Mouse (Mus musculus) ES-Bruce4 (cell line): Measurements from ENCODE around the gene Manba. TPM values are rescaled to one million over a fixed set of nuclear protein-coding genes. Genes with fewer than 3 reads are reported as not detected.

Experiments
- H3K27ac ChIP-seq: 2 replicates; pipeline ENCODE4 v1.5.1; 2012; ENCODE audit warnings: low read length, inconsistent platforms; ENCODE audit not compliant: insufficient read depth
- H3K27me3 ChIP-seq: 2 replicates; pipeline ENCODE4 v1.6.1; 2012; ENCODE audit warnings: mild to moderate bottlenecking, low read length, inconsistent platforms; ENCODE audit not compliant: control insufficient read depth, poor library complexity, insufficient read depth, severe bottlenecking
- H3K36me3 ChIP-seq: 2 replicates; pipeline ENCODE4 v1.6.1; 2012; ENCODE audit warnings: inconsistent platforms, mild to moderate bottlenecking, low read length, moderate library complexity; ENCODE audit not compliant: control insufficient read depth, poor library complexity, insufficient read depth, severe bottlenecking
- H3K4me1 ChIP-seq: one replicate; pipeline ENCODE4 v1.8.1; 2011; ENCODE audit warnings: low read length; ENCODE audit not compliant: control insufficient read depth, insufficient read depth
- H3K4me3 ChIP-seq: 2 replicates; pipeline ENCODE4 v1.5.1; 2011; ENCODE audit warnings: low read depth, mild to moderate bottlenecking, low read length
- H3K9ac ChIP-seq: 2 replicates; pipeline ENCODE4 v1.6.1; 2012; ENCODE audit warnings: low read depth, mild to moderate bottlenecking, inconsistent platforms; ENCODE audit not compliant: poor library complexity, severe bottlenecking
- H3K9me3 ChIP-seq: replicated peaks from 2 replicates; pipeline ENCODE4 v1.6.1; 2012; ENCODE audit warnings: mild to moderate bottlenecking, low read length, inconsistent platforms; ENCODE audit not compliant: control insufficient read depth, poor library complexity, insufficient read depth, severe bottlenecking
- CTCF ChIP-seq: IDR thresholded peaks from one replicate; pipeline ENCODE4 v1.8.1; 2011; ENCODE audit warnings: low read depth, low read length
- EP300 ChIP-seq: IDR thresholded peaks from 2 replicates; pipeline ENCODE4 v1.6.1; 2011; ENCODE audit warnings: low read depth, low read length; ENCODE audit not compliant: insufficient read depth
- POLR2A ChIP-seq: IDR thresholded peaks from one replicate; pipeline ENCODE4 v1.8.1; 2011; ENCODE audit warnings: low read length; ENCODE audit not compliant: insufficient read depth
- polyA plus RNA-seq: library from polyadenylated mRNA; stranded (reverse); fragments of >200 nt; gene quantifications from 2 replicates; pipeline ENCODE4 v1.2.4, GENCODE M21; 2011; ENCODE audit warnings: low read depth; ENCODE audit not compliant: missing spikeins, insufficient read depth, insufficient read length

The Manba gene
- polyA plus RNA-seq, 1 experiment, result 122 TPM

- H3K9ac ChIP-seq, result no peak overlapping the region
- no peak overlapping the region for H3K27ac ChIP-seq
- peaks cover 6% of the 10 kb centered on the region; the same call in 1 of the 2 replicates for H3K36me3 ChIP-seq
- H3K4me3 ChIP-seq, result no peak overlapping the region
- H3K9me3 ChIP-seq, result no peaks in the 10 kb centered on the region
- TF ChIP-seq POLR2A (no peak), EP300 (no peak), CTCF (no peak)
- peaks cover 2% of the 10 kb centered on the region for H3K4me1 ChIP-seq
- H3K27me3 ChIP-seq, result no peaks in the 10 kb centered on the region
These were observed 105.1 kb downstream of the Manba start for GRCm38 (mm10) chr3:135590471-135590870.

- H3K9ac ChIP-seq, result no peak overlapping the region
- TF ChIP-seq CTCF, result no peak
- no peak for TF ChIP-seq POLR2A
- no peak for TF ChIP-seq EP300
- H3K36me3 ChIP-seq, result peaks cover 6% of the 10 kb centered on the region; the same call in 1 of the 2 replicates
- no peaks in the 10 kb centered on the region for H3K4me1 ChIP-seq
- no peak overlapping the region for H3K4me3 ChIP-seq
- H3K27me3 ChIP-seq, result no peaks in the 10 kb centered on the region
- no peaks in the 10 kb centered on the region for H3K9me3 ChIP-seq
- H3K27ac ChIP-seq, result no peak overlapping the region
These were observed 106.0 kb downstream of the Manba start for GRCm38 (mm10) chr3:135591376-135591775.

- Histone ChIP-seq H3K9ac (no peak overlapping the region), H3K4me3 (no peak overlapping the region), H3K4me1 (no peaks in the 10 kb centered on the region), H3K9me3 (no peaks in the 10 kb centered on the region), H3K27me3 (no peaks in the 10 kb centered on the region), H3K27ac (no peak overlapping the region), H3K36me3 (peaks cover 4% of the 10 kb centered on the region; the same call in 1 of the 2 replicates)
- TF ChIP-seq EP300 (no peak), CTCF (no peak), POLR2A (no peak)
These were observed 106.6 kb downstream of the Manba start for GRCm38 (mm10) chr3:135592011-135592410.

GRCm38 (mm10) chr3:135594238-135594917, 109.0 kb downstream of the Manba start:
- Histone ChIP-seq H3K4me3 (peak overlapping the region; percentile 40), H3K9ac (peak overlapping the region; percentile 10; the same call in 1 of the 2 replicates), H3K36me3 (peaks cover 4% of the 10 kb centered on the region; the same call in 1 of the 2 replicates), H3K4me1 (no peaks in the 10 kb centered on the region), H3K9me3 (no peaks in the 10 kb centered on the region), H3K27me3 (no peaks in the 10 kb centered on the region), H3K27ac (no peak overlapping the region)
- TF ChIP-seq EP300 (no peak), CTCF (no peak), POLR2A (no peak)

- Histone ChIP-seq H3K9ac (no peak overlapping the region), H3K9me3 (no peaks in the 10 kb centered on the region), H3K27me3 (no peaks in the 10 kb centered on the region), H3K4me3 (no peak overlapping the region), H3K4me1 (no peaks in the 10 kb centered on the region), H3K36me3 (no peaks in the 10 kb centered on the region), H3K27ac (no peak overlapping the region)
- TF ChIP-seq EP300, result no peak
- no peak for TF ChIP-seq POLR2A
- no peak for TF ChIP-seq CTCF
These were observed 111.6 kb downstream of the Manba start for GRCm38 (mm10) chr3:135597014-135597413.

- Histone ChIP-seq H3K9ac (no peak overlapping the region), H3K4me3 (no peak overlapping the region), H3K36me3 (no peaks in the 10 kb centered on the region), H3K4me1 (no peaks in the 10 kb centered on the region), H3K27me3 (no peaks in the 10 kb centered on the region), H3K27ac (no peak overlapping the region), H3K9me3 (no peaks in the 10 kb centered on the region)
- TF ChIP-seq POLR2A (no peak), CTCF (no peak), EP300 (no peak)
These were observed 112.9 kb downstream of the Manba start for GRCm38 (mm10) chr3:135598355-135598754.
